Mouse (Mus musculus) gastrocnemius, postnatal 25 days (tissue): ENCODE results near the gene Mrps23. TPM values are rescaled to one million over a fixed set of nuclear protein-coding genes. Genes with fewer than 3 reads are reported as not detected.

Experiments used
- DNase-seq: peaks from one replicate; pipeline ENCODE4 v3.0.0; 2022
- total RNA-seq, 2 experiments: library from RNA; stranded (reverse); gene quantifications; 1 replicate in 1 of 2; 2 replicates in 1 of 2; pipeline ENCODE4 v1.2.3; 2021

Gene Mrps23
- total RNA-seq, 2 experiments from 2014 or later: 126 to 133 TPM

GRCm38 (mm10) chr11:88211824-88212582, 7.8 kb downstream of the Mrps23 start:
- no peak for DNase-seq

- no peak for DNase-seq
Observed at GRCm38 (mm10) chr11:88213757-88214156, 9.6 kb downstream of the Mrps23 start.

- DNase-seq: no peak
Observed at GRCm38 (mm10) chr11:88214881-88215831, 11.0 kb downstream of the Mrps23 start.

GRCm38 (mm10) chr11:88216231-88216685, 12.1 kb downstream of the Mrps23 start:
- no peak for DNase-seq

GRCm38 (mm10) chr11:88218155-88218554, 14.0 kb downstream of the Mrps23 start:
- no peak for DNase-seq

- no peak for DNase-seq
Observed at GRCm38 (mm10) chr11:88218586-88218985, 14.4 kb downstream of the Mrps23 start.

- DNase-seq: no peak
Observed at GRCm38 (mm10) chr11:88221929-88222475, 17.8 kb downstream of the Mrps23 start.

GRCm38 (mm10) chr11:88227001-88227957, 23.1 kb downstream of the Mrps23 start:
- DNase-seq: no peak

GRCm38 (mm10) chr11:88231213-88231790, 27.1 kb downstream of the Mrps23 start:
- DNase-seq: peak; percentile 86

- no peak for DNase-seq
Observed at GRCm38 (mm10) chr11:88233528-88234427, 29.6 kb downstream of the Mrps23 start.

- DNase-seq: no peak
Observed at GRCm38 (mm10) chr11:88234789-88235188, 30.6 kb downstream of the Mrps23 start.

- DNase-seq: peak; percentile 65
Observed at GRCm38 (mm10) chr11:88235221-88236203, 31.3 kb downstream of the Mrps23 start.

- no peak for DNase-seq
Observed at GRCm38 (mm10) chr11:88240275-88240674, 36.1 kb downstream of the Mrps23 start.

- no peak for DNase-seq
Observed at GRCm38 (mm10) chr11:88240736-88241353, 36.7 kb downstream of the Mrps23 start.

GRCm38 (mm10) chr11:88241468-88242301, 37.5 kb downstream of the Mrps23 start:
- DNase-seq: no peak

GRCm38 (mm10) chr11:88245581-88246170, 41.5 kb downstream of the Mrps23 start:
- no peak for DNase-seq

GRCm38 (mm10) chr11:88248636-88249035, 44.4 kb downstream of the Mrps23 start:
- peak; percentile 39 for DNase-seq
